Mouse (Mus musculus) heart, embryonic 14.5 days (tissue): ENCODE results near the gene Plekha8. TPM values are rescaled to one million over a fixed set of nuclear protein-coding genes. Genes with fewer than 3 reads are reported as not detected.

ENCODE experiments used
- ATAC-seq: fragments of 200-750 bp; cut with Nextera tagmentation; 2 replicates; pipeline ENCODE4 v1.8.0; 2017; ENCODE audit warnings: low read depth, moderate TSS enrichment; ENCODE audit not compliant: insufficient number of reproducible peaks, insufficient read depth, low FRiP score
- H3K27ac ChIP-seq, 2 experiments: fragments of 200-500 bp in 1 of 2; fragments of 300-500 bp in 1 of 2; sonication (generic) in 1 of 2; replicated peaks in 1 of 2; 2 replicates each; pipeline ENCODE4 v1.5.1; 2012 to 2014; ENCODE audit warnings: low read depth in 2 of 2, low read length in 2 of 2, control low read depth in 1 of 2, mild to moderate bottlenecking in 1 of 2, mixed read lengths in 1 of 2; ENCODE audit not compliant: control insufficient read depth in 1 of 2, insufficient read depth in 1 of 2
- H3K27me3 ChIP-seq: fragments of 300-500 bp; sonication (generic); 2 replicates; pipeline ENCODE4 v1.6.1; 2014; ENCODE audit warnings: mild to moderate bottlenecking, low read length, control low read depth; ENCODE audit not compliant: control insufficient read depth, insufficient read depth
- H3K36me3 ChIP-seq: fragments of 300-500 bp; sonication (generic); 2 replicates; pipeline ENCODE4 v1.6.1; 2014; ENCODE audit warnings: mild to moderate bottlenecking, control low read depth, low read length, mixed read lengths; ENCODE audit not compliant: control insufficient read depth, insufficient read depth
- H3K4me1 ChIP-seq, 2 experiments: fragments of 200-500 bp in 1 of 2; fragments of 300-500 bp in 1 of 2; sonication (generic) in 1 of 2; 2 replicates each; pipeline ENCODE4 v1.6.1; 2012 to 2014; ENCODE audit warnings: low read length in 2 of 2, control low read depth in 1 of 2, mixed read lengths in 1 of 2; ENCODE audit not compliant: control insufficient read depth in 2 of 2, insufficient read depth in 2 of 2
- H3K4me2 ChIP-seq: fragments of 300-500 bp; sonication (generic); 2 replicates; pipeline ENCODE4 v1.6.1; 2014; ENCODE audit warnings: mild to moderate bottlenecking, low read length
- H3K4me3 ChIP-seq, 2 experiments: fragments of 200-500 bp in 1 of 2; fragments of 300-500 bp in 1 of 2; sonication (generic) in 1 of 2; 2 replicates each; pipeline ENCODE4 v1.5.1; 2012 to 2014; ENCODE audit warnings: low read length in 2 of 2, mild to moderate bottlenecking in 2 of 2, control low read depth in 1 of 2, low read depth in 1 of 2, moderate library complexity in 1 of 2; ENCODE audit not compliant: control insufficient read depth in 1 of 2, insufficient read depth in 1 of 2
- H3K9ac ChIP-seq: fragments of 300-500 bp; sonication (generic); 2 replicates; pipeline ENCODE4 v1.6.1; 2014; ENCODE audit warnings: mild to moderate bottlenecking, low read length
- H3K9me3 ChIP-seq: fragments of 300-500 bp; sonication (generic); 2 replicates; pipeline ENCODE4 v1.6.1; 2016; ENCODE audit warnings: low read length, control low read depth; ENCODE audit not compliant: control insufficient read depth
- WGBS: fragments of 180-500 bp; shearing (Covaris S2); extraction: QIAGEN DNeasy Blood & Tissue Kit; methylation state at CpG from one replicate; pipeline ENCODE4 v1.1.7; 2014; 5-methylcytosine and 5-hydroxymethylcytosine counted together
- polyA plus RNA-seq: library from polyadenylated mRNA; unstranded; fragments of >200 nt; fragmentation: Nextera tagmentation; extraction: Ambion mirVana; gene quantifications from 2 replicates; pipeline ENCODE4 v1.2.1, GENCODE M21; 2014

Plekha8 gene
- polyA plus RNA-seq, 1 experiment from 2014 or later = 8.9 TPM

GRCm38 (mm10) chr6:54554341-54555110 lies 40.4 kb upstream of the Plekha8 start:
- WGBS = 47% methylated on average over 8 of the region's 8 CpGs
- Histone ChIP-seq H3K4me1 (peaks cover 22 to 34% of the 10 kb centered on the region in 2 experiments), H3K4me3 (no peak overlapping the region), H3K36me3 (no peaks in the 10 kb centered on the region), H3K4me2 (no peak overlapping the region), H3K27me3 (no peaks in the 10 kb centered on the region; the same call in 1 of the 2 replicates), H3K27ac (peak overlapping the region; percentile 57 to 63), H3K9me3 (no peaks in the 10 kb centered on the region), H3K9ac (no peak overlapping the region)
- peak; percentile 13; the same call in 1 of the 2 replicates for ATAC-seq

GRCm38 (mm10) chr6:54555816-54556215 lies 39.1 kb upstream of the Plekha8 start:
- no peak for ATAC-seq
- H3K27me3 ChIP-seq = no peaks in the 10 kb centered on the region; the same call in 1 of the 2 replicates
- no peak overlapping the region for H3K9ac ChIP-seq
- peaks cover 19 to 24% of the 10 kb centered on the region in 2 experiments for H3K4me1 ChIP-seq
- 56% methylated on average over 1 of the region's 1 CpGs for WGBS
- no peak overlapping the region for H3K4me3 ChIP-seq
- peak overlapping the region in 1 of 2 experiments; percentile 16; a peak in 1 of 4 replicates for H3K27ac ChIP-seq
- H3K36me3 ChIP-seq = no peaks in the 10 kb centered on the region
- H3K9me3 ChIP-seq = no peaks in the 10 kb centered on the region
- H3K4me2 ChIP-seq = no peak overlapping the region

DNA sequence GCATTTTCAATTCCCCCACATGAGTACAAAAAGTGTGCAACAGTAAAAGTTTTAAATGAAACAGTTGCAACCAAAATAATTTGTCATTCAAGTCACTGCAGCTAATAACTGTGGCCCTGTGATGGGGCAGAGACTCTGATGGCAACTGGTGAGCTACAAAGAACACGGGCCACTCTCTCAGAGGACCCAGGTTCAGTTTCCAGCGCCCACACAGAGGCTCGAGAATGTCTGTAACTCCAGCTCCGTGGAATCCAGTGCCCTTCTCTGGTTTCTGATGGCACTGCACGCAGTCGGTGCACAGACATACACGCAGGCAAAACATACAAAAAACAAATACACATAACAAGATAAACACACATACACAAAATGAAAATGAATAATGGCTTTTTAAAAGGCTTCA lies 37.2 kb upstream of the Plekha8 start:
- Histone ChIP-seq H3K4me3 (no peak overlapping the region), H3K27ac (no peak overlapping the region), H3K9me3 (no peaks in the 10 kb centered on the region), H3K27me3 (no peaks in the 10 kb centered on the region), H3K9ac (no peak overlapping the region), H3K4me1 (peaks cover 14 to 17% of the 10 kb centered on the region in 2 experiments; a peak in 3 of 4 replicates), H3K36me3 (no peaks in the 10 kb centered on the region), H3K4me2 (no peak overlapping the region)
- 88% methylated on average over 7 of the region's 7 CpGs for WGBS
- ATAC-seq = no peak

- WGBS = 73% methylated on average over 7 of the region's 7 CpGs
- no peak overlapping the region for H3K4me3 ChIP-seq
Observed at GRCm38 (mm10) chr6:54558466-54558865, 36.4 kb upstream of the Plekha8 start.

DNA sequence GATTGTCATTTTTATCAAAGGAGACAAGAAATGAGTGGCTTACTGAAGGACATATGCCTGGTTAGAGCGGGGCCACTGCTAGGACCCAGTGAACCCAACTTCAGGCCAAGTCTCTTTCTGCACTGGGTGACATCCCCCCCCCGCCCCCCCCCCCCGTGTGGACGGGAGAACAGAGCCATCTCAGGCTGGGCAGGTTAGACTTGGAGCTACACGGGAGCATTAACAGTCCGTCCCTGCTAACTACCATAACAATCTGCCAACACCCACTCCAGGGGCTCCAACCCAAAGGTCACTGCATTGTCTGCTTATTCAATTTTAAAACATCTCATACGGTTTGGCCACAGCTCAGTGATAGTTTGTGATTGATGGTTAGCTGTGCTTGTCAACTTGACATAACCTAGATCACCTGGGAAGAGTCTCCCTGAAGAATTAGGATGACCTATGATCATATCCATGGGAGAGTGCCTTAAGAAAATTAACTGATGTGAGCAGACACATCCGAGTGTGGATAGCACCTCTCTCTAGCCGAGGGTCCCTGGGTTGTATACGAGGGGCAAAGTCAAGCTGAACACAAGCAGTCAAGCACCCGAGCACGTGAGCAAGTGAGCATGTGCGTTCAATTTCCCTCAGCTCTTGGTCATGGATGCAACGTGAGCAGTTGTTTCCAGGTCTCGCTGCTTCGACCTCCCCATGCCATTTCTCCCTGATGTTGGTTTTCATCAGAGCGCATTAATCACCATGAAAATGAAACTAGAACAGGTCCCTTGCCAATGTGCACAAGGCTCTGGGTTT lies 32.7 kb upstream of the Plekha8 start:
- Histone ChIP-seq H3K4me3 (no peak overlapping the region), H3K4me1 (peaks cover 0 to 7% of the 10 kb centered on the region in 2 experiments; a peak in 1 of 4 replicates), H3K27ac (no peak overlapping the region), H3K9ac (no peak overlapping the region), H3K4me2 (no peak overlapping the region), H3K27me3 (peaks cover 7% of the 10 kb centered on the region; the same call in 1 of the 2 replicates), H3K9me3 (no peaks in the 10 kb centered on the region), H3K36me3 (no peaks in the 10 kb centered on the region)
- 64% methylated on average over 14 of the region's 17 CpGs for WGBS
- ATAC-seq = no peak

More at GRCm38 (mm10) chr6:54558466-54558865, 36.4 kb upstream of the Plekha8 start:
- Histone ChIP-seq H3K4me1 (peaks cover 14 to 17% of the 10 kb centered on the region in 2 experiments; a peak in 3 of 4 replicates), H3K9ac (no peak overlapping the region), H3K27me3 (no peaks in the 10 kb centered on the region), H3K9me3 (no peaks in the 10 kb centered on the region), H3K4me2 (no peak overlapping the region), H3K36me3 (no peaks in the 10 kb centered on the region), H3K27ac (no peak overlapping the region)
- no peak for ATAC-seq

GRCm38 (mm10) chr6:54563561-54563960 lies 31.4 kb upstream of the Plekha8 start:
- Histone ChIP-seq H3K4me3 (no peak overlapping the region), H3K4me1 (peaks cover 0 to 7% of the 10 kb centered on the region in 2 experiments; a peak in 1 of 4 replicates), H3K9ac (no peak overlapping the region), H3K9me3 (no peaks in the 10 kb centered on the region), H3K36me3 (no peaks in the 10 kb centered on the region), H3K27me3 (peaks cover 7% of the 10 kb centered on the region; the same call in 1 of the 2 replicates), H3K4me2 (no peak overlapping the region), H3K27ac (no peak overlapping the region)
- no peak for ATAC-seq
- WGBS = 96% methylated on average over 4 of the region's 4 CpGs

GRCm38 (mm10) chr6:54564506-54564991 lies 30.4 kb upstream of the Plekha8 start:
- no peak overlapping the region for H3K4me3 ChIP-seq
- H3K4me2 ChIP-seq = 0 out of 2 replicates have a peak overlapping the region, but pooled peaks have one; percentile 14
- H3K9ac ChIP-seq = no peak overlapping the region
- 69% methylated on average over 9 of the region's 9 CpGs for WGBS
- H3K36me3 ChIP-seq = no peaks in the 10 kb centered on the region
- no peak overlapping the region for H3K27ac ChIP-seq
- H3K4me1 ChIP-seq = peaks cover 0 to 7% of the 10 kb centered on the region in 2 experiments; a peak in 1 of 4 replicates
- no peaks in the 10 kb centered on the region for H3K9me3 ChIP-seq
- ATAC-seq = no peak
- H3K27me3 ChIP-seq = peaks cover 7% of the 10 kb centered on the region; the same call in 1 of the 2 replicates
